Mouse (Mus musculus): ENCODE data around the gene Lct. TPM values are rescaled to one million over a fixed set of nuclear protein-coding genes. Genes with fewer than 3 reads are reported as not detected.

The Lct gene
- polyA plus RNA-seq, 1 experiment from 2014 or later: 0.09 TPM

- H3K4me1 ChIP-seq (replicated peaks; ENCODE audit: control insufficient read depth, insufficient read depth, low read length): no peaks in the 10 kb centered on the region
- no peaks in the 10 kb centered on the region for H3K9me3 ChIP-seq (ENCODE audit: control insufficient read depth, low read length)
- H3K36me3 ChIP-seq (ENCODE audit: control insufficient read depth, insufficient read depth): no peaks in the 10 kb centered on the region
- no peak overlapping the region for H3K4me2 ChIP-seq (ENCODE audit: low read length)
- no peak overlapping the region for H3K9ac ChIP-seq (replicated peaks; ENCODE audit: low read depth, low read length)
- 74% methylated on average over 4 of the region's 4 CpGs for WGBS
- no peak overlapping the region for H3K4me3 ChIP-seq (replicated peaks; ENCODE audit: low read length)
- ATAC-seq: no peak
- H3K27ac ChIP-seq (ENCODE audit: low read length): no peak overlapping the region
- H3K27me3 ChIP-seq (replicated peaks; ENCODE audit: control insufficient read depth, insufficient read depth, low read length): no peaks in the 10 kb centered on the region
These were observed 13.5 kb downstream of the Lct start for GRCm38 (mm10) chr1:128314665-128315064.

DNA sequence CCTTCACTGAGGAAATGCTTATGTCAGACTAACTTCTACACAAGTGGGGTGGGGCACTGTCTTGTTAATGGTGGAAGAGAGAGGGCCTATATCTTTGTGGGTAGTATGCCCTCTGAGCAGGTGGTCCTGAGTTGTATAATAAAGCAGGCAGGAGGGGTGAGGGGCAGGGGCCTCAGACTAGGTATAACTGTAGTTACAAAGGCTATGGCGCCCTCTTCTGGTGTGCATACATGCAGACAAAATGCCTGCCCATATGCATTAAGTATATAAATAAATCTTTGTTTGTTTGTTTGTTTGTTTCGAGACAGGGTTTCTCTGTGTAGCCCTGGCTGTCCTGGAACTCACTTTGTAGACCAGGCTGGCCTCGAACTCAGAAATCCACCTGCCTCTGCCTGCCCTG, 19.1 kb downstream of the Lct start:
- 91% methylated on average over 3 of the region's 3 CpGs for WGBS
- Histone ChIP-seq H3K9me3 (ENCODE audit: control insufficient read depth, low read length) (no peaks in the 10 kb centered on the region), H3K9ac (replicated peaks; ENCODE audit: low read depth, low read length) (no peak overlapping the region), H3K27me3 (replicated peaks; ENCODE audit: control insufficient read depth, insufficient read depth, low read length) (no peaks in the 10 kb centered on the region), H3K36me3 (ENCODE audit: control insufficient read depth, insufficient read depth) (no peaks in the 10 kb centered on the region), H3K4me3 (replicated peaks; ENCODE audit: low read length) (no peak overlapping the region), H3K27ac (ENCODE audit: low read length) (no peak overlapping the region), H3K4me1 (replicated peaks; ENCODE audit: control insufficient read depth, insufficient read depth, low read length) (no peaks in the 10 kb centered on the region), H3K4me2 (ENCODE audit: low read length) (no peak overlapping the region)
- no peak for ATAC-seq

- Histone ChIP-seq H3K27ac (ENCODE audit: low read length) (no peak overlapping the region), H3K9ac (replicated peaks; ENCODE audit: low read depth, low read length) (no peak overlapping the region), H3K4me1 (replicated peaks; ENCODE audit: control insufficient read depth, insufficient read depth, low read length) (no peaks in the 10 kb centered on the region), H3K27me3 (replicated peaks; ENCODE audit: control insufficient read depth, insufficient read depth, low read length) (no peaks in the 10 kb centered on the region), H3K9me3 (ENCODE audit: control insufficient read depth, low read length) (no peaks in the 10 kb centered on the region), H3K36me3 (ENCODE audit: control insufficient read depth, insufficient read depth) (no peaks in the 10 kb centered on the region), H3K4me2 (ENCODE audit: low read length) (peak overlapping the region; percentile 41), H3K4me3 (replicated peaks; ENCODE audit: low read length) (peak overlapping the region; percentile 12)
- 63% methylated on average over 16 of the region's 16 CpGs for WGBS
- peak; percentile 80 for ATAC-seq
These were observed 24.2 kb downstream of the Lct start for GRCm38 (mm10) chr1:128303900-128304299.

GRCm38 (mm10) chr1:128295717-128296528, 32.2 kb downstream of the Lct start:
- Histone ChIP-seq H3K4me2 (ENCODE audit: low read length) (no peak overlapping the region), H3K27ac (ENCODE audit: low read length) (no peak overlapping the region), H3K9me3 (ENCODE audit: control insufficient read depth, low read length) (no peaks in the 10 kb centered on the region), H3K4me1 (replicated peaks; ENCODE audit: control insufficient read depth, insufficient read depth, low read length) (no peaks in the 10 kb centered on the region), H3K9ac (replicated peaks; ENCODE audit: low read depth, low read length) (no peak overlapping the region), H3K27me3 (replicated peaks; ENCODE audit: control insufficient read depth, insufficient read depth, low read length) (no peaks in the 10 kb centered on the region), H3K36me3 (ENCODE audit: control insufficient read depth, insufficient read depth) (no peaks in the 10 kb centered on the region), H3K4me3 (replicated peaks; ENCODE audit: low read length) (no peak overlapping the region)
- ATAC-seq: peak; percentile 43
- 53% methylated on average over 5 of the region's 5 CpGs for WGBS

- Histone ChIP-seq H3K27ac (ENCODE audit: low read length) (no peak overlapping the region), H3K4me1 (replicated peaks; ENCODE audit: control insufficient read depth, insufficient read depth, low read length) (no peaks in the 10 kb centered on the region), H3K4me2 (ENCODE audit: low read length) (no peak overlapping the region), H3K9me3 (ENCODE audit: control insufficient read depth, low read length) (no peaks in the 10 kb centered on the region), H3K27me3 (replicated peaks; ENCODE audit: control insufficient read depth, insufficient read depth, low read length) (no peaks in the 10 kb centered on the region), H3K9ac (replicated peaks; ENCODE audit: low read depth, low read length) (no peak overlapping the region), H3K36me3 (ENCODE audit: control insufficient read depth, insufficient read depth) (no peaks in the 10 kb centered on the region), H3K4me3 (replicated peaks; ENCODE audit: low read length) (no peak overlapping the region)
- WGBS: 83% methylated on average over 8 of the region's 8 CpGs
- ATAC-seq: no peak
These were observed 32.8 kb downstream of the Lct start for GRCm38 (mm10) chr1:128295296-128295695.

GRCm38 (mm10) chr1:128293524-128293923, 34.6 kb downstream of the Lct start:
- Histone ChIP-seq H3K27ac (ENCODE audit: low read length) (no peak overlapping the region), H3K27me3 (replicated peaks; ENCODE audit: control insufficient read depth, insufficient read depth, low read length) (no peaks in the 10 kb centered on the region), H3K4me3 (replicated peaks; ENCODE audit: low read length) (no peak overlapping the region), H3K9me3 (ENCODE audit: control insufficient read depth, low read length) (no peaks in the 10 kb centered on the region), H3K4me2 (ENCODE audit: low read length) (no peak overlapping the region), H3K36me3 (ENCODE audit: control insufficient read depth, insufficient read depth) (no peaks in the 10 kb centered on the region), H3K9ac (replicated peaks; ENCODE audit: low read depth, low read length) (no peak overlapping the region), H3K4me1 (replicated peaks; ENCODE audit: control insufficient read depth, insufficient read depth, low read length) (no peaks in the 10 kb centered on the region)
- WGBS: 73% methylated on average over 12 of the region's 12 CpGs
- no peak for ATAC-seq

DNA sequence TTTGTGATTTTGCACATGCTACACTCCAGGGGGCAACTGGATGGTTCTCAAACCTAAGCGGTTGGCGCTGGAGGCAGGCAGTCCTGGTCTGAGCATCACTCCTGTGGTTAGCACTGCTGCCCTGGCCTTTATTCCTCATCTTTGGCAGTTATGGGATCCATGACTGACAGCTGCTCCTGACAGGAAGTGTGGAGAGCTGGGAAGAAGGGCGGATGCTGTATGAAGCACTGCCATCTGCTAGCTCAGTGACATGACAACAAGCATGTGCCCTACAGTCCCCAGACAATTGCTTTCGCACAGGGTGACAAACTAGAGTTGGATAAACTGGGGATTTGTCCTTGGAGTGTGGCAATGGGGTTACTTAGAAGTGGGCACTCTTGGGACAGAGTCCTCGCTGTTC, 37.8 kb downstream of the Lct start:
- 77% methylated on average over 5 of the region's 5 CpGs for WGBS
- no peak overlapping the region for H3K27ac ChIP-seq (ENCODE audit: low read length)
- H3K36me3 ChIP-seq (ENCODE audit: control insufficient read depth, insufficient read depth): no peaks in the 10 kb centered on the region
- no peaks in the 10 kb centered on the region for H3K4me1 ChIP-seq (replicated peaks; ENCODE audit: control insufficient read depth, insufficient read depth, low read length)
- H3K4me2 ChIP-seq (ENCODE audit: low read length): no peak overlapping the region
- no peak overlapping the region for H3K9ac ChIP-seq (replicated peaks; ENCODE audit: low read depth, low read length)
- no peaks in the 10 kb centered on the region for H3K9me3 ChIP-seq (ENCODE audit: control insufficient read depth, low read length)
- no peaks in the 10 kb centered on the region for H3K27me3 ChIP-seq (replicated peaks; ENCODE audit: control insufficient read depth, insufficient read depth, low read length)
- peak; percentile 50; the same call in 1 of the 2 replicates for ATAC-seq
- H3K4me3 ChIP-seq (replicated peaks; ENCODE audit: low read length): no peak overlapping the region

DNA sequence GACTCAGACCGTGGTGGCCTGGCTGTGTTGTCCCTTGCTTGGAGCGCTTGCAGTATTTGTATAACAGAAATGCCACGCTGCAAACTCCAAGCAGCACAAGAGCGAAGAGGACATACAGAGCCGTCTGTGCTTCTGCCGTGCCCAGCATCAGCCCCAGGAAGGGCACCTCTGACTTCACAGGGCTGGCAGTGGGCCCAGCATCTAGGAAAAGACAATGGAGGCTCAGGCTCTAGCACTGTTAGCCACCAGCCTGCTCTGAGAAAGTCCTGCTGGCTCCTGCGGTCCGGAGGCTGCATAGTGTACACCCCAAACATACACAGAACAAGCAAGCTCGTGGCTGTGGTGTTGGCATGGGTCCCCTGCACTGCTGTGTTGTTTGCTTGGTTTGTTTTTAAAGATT, 43.0 kb downstream of the Lct start:
- Histone ChIP-seq H3K27ac (ENCODE audit: low read length) (no peak overlapping the region), H3K4me3 (replicated peaks; ENCODE audit: low read length) (no peak overlapping the region), H3K27me3 (replicated peaks; ENCODE audit: control insufficient read depth, insufficient read depth, low read length) (no peaks in the 10 kb centered on the region), H3K36me3 (ENCODE audit: control insufficient read depth, insufficient read depth) (no peaks in the 10 kb centered on the region; the same call in 1 of the 2 replicates), H3K4me2 (ENCODE audit: low read length) (no peak overlapping the region), H3K9me3 (ENCODE audit: control insufficient read depth, low read length) (0 out of 2 replicates have a peak, but pooled peaks cover 2% of the 10 kb centered on the region), H3K4me1 (replicated peaks; ENCODE audit: control insufficient read depth, insufficient read depth, low read length) (no peaks in the 10 kb centered on the region), H3K9ac (replicated peaks; ENCODE audit: low read depth, low read length) (no peak overlapping the region)
- 62% methylated on average over 9 of the region's 9 CpGs for WGBS
- ATAC-seq: 0 out of 2 replicates have a peak, but pooled peaks have one; percentile 18

GRCm38 (mm10) chr1:128284157-128284690, 43.9 kb downstream of the Lct start:
- Histone ChIP-seq H3K27ac (ENCODE audit: low read length) (no peak overlapping the region), H3K4me3 (replicated peaks; ENCODE audit: low read length) (no peak overlapping the region), H3K27me3 (replicated peaks; ENCODE audit: control insufficient read depth, insufficient read depth, low read length) (no peaks in the 10 kb centered on the region), H3K4me2 (ENCODE audit: low read length) (no peak overlapping the region), H3K4me1 (replicated peaks; ENCODE audit: control insufficient read depth, insufficient read depth, low read length) (no peaks in the 10 kb centered on the region), H3K36me3 (ENCODE audit: control insufficient read depth, insufficient read depth) (peaks cover 8% of the 10 kb centered on the region), H3K9me3 (ENCODE audit: control insufficient read depth, low read length) (0 out of 2 replicates have a peak, but pooled peaks cover 2% of the 10 kb centered on the region), H3K9ac (replicated peaks; ENCODE audit: low read depth, low read length) (no peak overlapping the region)
- ATAC-seq: no peak
- WGBS: 88% methylated on average over 8 of the region's 8 CpGs

All from forebrain, embryonic 16.5 days (tissue).